Mouse (Mus musculus): ENCODE measurements at regions not wholly inside any gene's neighbourhood (a gene's known extent, or its start where the extent isn't known, plus 50 kb on each side); places are given as distances from the start of the nearest gene placed in this dataset.

GRCm38 (mm10) chr4:64595014-64595599, 528.9 kb upstream of the Pappa start:
- no peak for TF ChIP-seq CTCF (IDR thresholded peaks at IDR 0.05; ENCODE audit: extremely low read depth, insufficient read length, insufficient replicate concordance, low read depth, low read length)
- no peak for TF ChIP-seq POLR2A (IDR thresholded peaks at IDR 0.05; ENCODE audit: low read depth, low read length)
